Mouse (Mus musculus): ENCODE results near the gene Efna3.

DNA sequence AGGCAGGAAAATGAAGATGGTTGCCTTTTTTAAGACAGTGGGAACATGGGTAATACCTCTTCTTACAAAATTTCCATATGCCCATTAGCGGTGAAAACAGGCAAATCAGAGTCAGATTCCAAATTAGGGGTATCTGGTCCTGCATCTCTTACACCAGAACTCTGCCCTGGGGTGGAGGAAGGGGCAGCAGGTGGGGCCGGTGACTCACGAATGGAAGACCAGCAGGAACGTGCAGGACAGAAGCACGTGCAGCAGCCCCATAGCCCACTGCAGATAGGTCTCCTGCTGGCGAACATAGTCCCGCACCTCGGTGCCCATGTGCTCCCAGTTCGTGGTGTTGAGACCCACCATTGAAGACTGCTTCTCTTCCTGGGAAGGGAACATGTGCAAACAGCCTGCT, 33.3 kb upstream of the Efna3 start:
- TF ChIP-seq CTCF (conservative IDR thresholded peaks at IDR 0.05; ENCODE audit: low read length): no peak
- TF ChIP-seq POU5F1 (IDR thresholded peaks at IDR 0.05; ENCODE audit: borderline replicate concordance, low read length): no peak
- no peak for TF ChIP-seq NANOG (IDR thresholded peaks at IDR 0.05; ENCODE audit: borderline replicate concordance, low read length)
